Mouse (Mus musculus): ENCODE results near the gene Gpr37. TPM values are rescaled to one million over a fixed set of nuclear protein-coding genes. Genes with fewer than 3 reads are reported as not detected.

Gene Gpr37
- 10 to 100 TPM; 36.9 TPM for total RNA-seq (2021)
- long read RNA-seq, experiment 1, full-length matches to known transcripts: 46 of 47 reads
- long read RNA-seq, experiment 1, partial matches to known transcripts: 0 of 47 reads
- long read RNA-seq, experiment 1, other reads (novel, unspliced or antisense): 1 of 47 reads
- long read RNA-seq, experiment 2, full-length matches to known transcripts: 72 of 74 reads
- long read RNA-seq, experiment 2, partial matches to known transcripts: 0 of 74 reads
- long read RNA-seq, experiment 2, other reads (novel, unspliced or antisense): 2 of 74 reads

- no peak for DNase-seq (ENCODE audit: low spot score in 2 of 2)
These were observed at the start of gene Gpr37 for GRCm38 (mm10) chr6:25690629-25691028. Gene Gpr37, minus strand, starts transcription at chr6:25690729.

- no peak for DNase-seq (ENCODE audit: low spot score in 2 of 2)
These were observed 46.0 kb upstream of the Gpr37 start for GRCm38 (mm10) chr6:25736533-25736932.

GRCm38 (mm10) chr6:25726560-25726959 is 36.0 kb upstream of the Gpr37 start:
- DNase-seq (ENCODE audit: low spot score in 2 of 2): peak in 1 of 2 experiments; percentile 26

- DNase-seq (ENCODE audit: low spot score in 2 of 2): no peak
These were observed 20.1 kb upstream of the Gpr37 start for GRCm38 (mm10) chr6:25710601-25711000.

GRCm38 (mm10) chr6:25709250-25709895 is 18.8 kb upstream of the Gpr37 start:
- peak; percentile 60 to 68 for DNase-seq (ENCODE audit: low spot score in 2 of 2)

- DNase-seq (ENCODE audit: low spot score in 2 of 2): no peak
These were observed 9.4 kb upstream of the Gpr37 start for GRCm38 (mm10) chr6:25699956-25700355.

GRCm38 (mm10) chr6:25690284-25690605 is 284 bp downstream of the Gpr37 start:
- peak; percentile 42 to 43 for DNase-seq (ENCODE audit: low spot score in 2 of 2)

GRCm38 (mm10) chr6:25689520-25690283 is 827 bp downstream of the Gpr37 start:
- peak; percentile 54 to 66 for DNase-seq (ENCODE audit: low spot score in 2 of 2)

GRCm38 (mm10) chr6:25688927-25689519 is 1.5 kb downstream of the Gpr37 start:
- DNase-seq (ENCODE audit: low spot score in 2 of 2): peak; percentile 33 to 48

- peak; percentile 46 to 75 for DNase-seq (ENCODE audit: low spot score in 2 of 2)
These were observed 3.7 kb downstream of the Gpr37 start for GRCm38 (mm10) chr6:25686760-25687200.

- DNase-seq (ENCODE audit: low spot score in 2 of 2): peak in 1 of 2 experiments; percentile 57
These were observed 6.1 kb downstream of the Gpr37 start for GRCm38 (mm10) chr6:25684391-25684790.

- peak in 1 of 2 experiments; percentile 58 for DNase-seq (ENCODE audit: low spot score in 2 of 2)
These were observed 15.4 kb downstream of the Gpr37 start for GRCm38 (mm10) chr6:25675111-25675510.

GRCm38 (mm10) chr6:25673801-25674200 is 16.7 kb downstream of the Gpr37 start:
- DNase-seq (ENCODE audit: low spot score in 2 of 2): peak in 1 of 2 experiments; percentile 66

- DNase-seq (ENCODE audit: low spot score in 2 of 2): no peak
These were observed 20.4 kb downstream of the Gpr37 start for GRCm38 (mm10) chr6:25670150-25670549.

GRCm38 (mm10) chr6:25663942-25664341 is 26.6 kb downstream of the Gpr37 start:
- DNase-seq (ENCODE audit: low spot score in 2 of 2): no peak

GRCm38 (mm10) chr6:25659924-25660675 is 30.4 kb downstream of the Gpr37 start:
- no peak for DNase-seq (ENCODE audit: low spot score in 2 of 2)

Other genes starting within 250 kb of the Gpr37 start
- gene Pot1a, start 118.5 kb upstream of the Gpr37 start, total RNA-seq (2021): 10 to 100 TPM; 16.0 to 18.0 TPM